Mouse (Mus musculus) ES-Bruce4 (cell line): ENCODE measurements around the gene Ccdc194. TPM values are rescaled to one million over a fixed set of nuclear protein-coding genes. Genes with fewer than 3 reads are reported as not detected.
A peak's percentile ranks its signal among the peaks of the same experiment; 100 is the strongest.

Experiments used
- H3K27ac ChIP-seq: 2 replicates; pipeline ENCODE4 v1.5.1; 2012; ENCODE audit warnings: low read length, inconsistent platforms; ENCODE audit not compliant: insufficient read depth
- H3K27me3 ChIP-seq: 2 replicates; pipeline ENCODE4 v1.6.1; 2012; ENCODE audit warnings: mild to moderate bottlenecking, low read length, inconsistent platforms; ENCODE audit not compliant: control insufficient read depth, poor library complexity, insufficient read depth, severe bottlenecking
- H3K36me3 ChIP-seq: 2 replicates; pipeline ENCODE4 v1.6.1; 2012; ENCODE audit warnings: inconsistent platforms, mild to moderate bottlenecking, low read length, moderate library complexity; ENCODE audit not compliant: control insufficient read depth, poor library complexity, insufficient read depth, severe bottlenecking
- H3K4me1 ChIP-seq: one replicate; pipeline ENCODE4 v1.8.1; 2011; ENCODE audit warnings: low read length; ENCODE audit not compliant: control insufficient read depth, insufficient read depth
- H3K4me3 ChIP-seq: 2 replicates; pipeline ENCODE4 v1.5.1; 2011; ENCODE audit warnings: low read depth, mild to moderate bottlenecking, low read length
- H3K9ac ChIP-seq: 2 replicates; pipeline ENCODE4 v1.6.1; 2012; ENCODE audit warnings: low read depth, mild to moderate bottlenecking, inconsistent platforms; ENCODE audit not compliant: poor library complexity, severe bottlenecking
- H3K9me3 ChIP-seq: replicated peaks from 2 replicates; pipeline ENCODE4 v1.6.1; 2012; ENCODE audit warnings: mild to moderate bottlenecking, low read length, inconsistent platforms; ENCODE audit not compliant: control insufficient read depth, poor library complexity, insufficient read depth, severe bottlenecking
- CTCF ChIP-seq: IDR thresholded peaks from one replicate; pipeline ENCODE4 v1.8.1; 2011; ENCODE audit warnings: low read depth, low read length
- EP300 ChIP-seq: IDR thresholded peaks from 2 replicates; pipeline ENCODE4 v1.6.1; 2011; ENCODE audit warnings: low read depth, low read length; ENCODE audit not compliant: insufficient read depth
- POLR2A ChIP-seq: IDR thresholded peaks from one replicate; pipeline ENCODE4 v1.8.1; 2011; ENCODE audit warnings: low read length; ENCODE audit not compliant: insufficient read depth
- polyA plus RNA-seq: library from polyadenylated mRNA; stranded (reverse); fragments of >200 nt; gene quantifications from 2 replicates; pipeline ENCODE4 v1.2.4, GENCODE M21; 2011; ENCODE audit warnings: low read depth; ENCODE audit not compliant: missing spikeins, insufficient read depth, insufficient read length

Ccdc194 gene
- polyA plus RNA-seq, 1 experiment = 4.9 TPM

DNA sequence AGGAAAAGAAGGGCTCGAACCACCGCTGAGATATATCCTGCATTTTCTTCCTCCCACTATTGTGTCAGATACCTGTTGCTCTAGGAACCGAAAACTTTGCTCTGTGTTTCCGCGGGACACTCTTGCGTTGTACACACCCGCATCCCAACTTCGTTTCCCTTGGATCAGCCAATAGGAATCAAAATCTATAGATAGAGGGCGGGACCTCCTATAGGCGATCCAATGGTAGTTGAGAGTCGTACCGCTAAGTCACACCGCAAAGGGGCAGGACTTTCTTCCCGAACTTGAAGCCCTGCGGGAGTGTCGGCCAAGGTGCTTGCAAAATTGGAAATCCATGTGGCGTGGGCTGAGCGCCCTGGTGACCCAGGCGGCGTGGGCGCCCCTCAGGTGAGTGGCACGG is 37.1 kb downstream of the Ccdc194 start:
- Histone ChIP-seq H3K36me3 (peaks cover 22% of the 10 kb centered on the region), H3K9ac (peak overlapping the region; percentile 91)

DNA sequence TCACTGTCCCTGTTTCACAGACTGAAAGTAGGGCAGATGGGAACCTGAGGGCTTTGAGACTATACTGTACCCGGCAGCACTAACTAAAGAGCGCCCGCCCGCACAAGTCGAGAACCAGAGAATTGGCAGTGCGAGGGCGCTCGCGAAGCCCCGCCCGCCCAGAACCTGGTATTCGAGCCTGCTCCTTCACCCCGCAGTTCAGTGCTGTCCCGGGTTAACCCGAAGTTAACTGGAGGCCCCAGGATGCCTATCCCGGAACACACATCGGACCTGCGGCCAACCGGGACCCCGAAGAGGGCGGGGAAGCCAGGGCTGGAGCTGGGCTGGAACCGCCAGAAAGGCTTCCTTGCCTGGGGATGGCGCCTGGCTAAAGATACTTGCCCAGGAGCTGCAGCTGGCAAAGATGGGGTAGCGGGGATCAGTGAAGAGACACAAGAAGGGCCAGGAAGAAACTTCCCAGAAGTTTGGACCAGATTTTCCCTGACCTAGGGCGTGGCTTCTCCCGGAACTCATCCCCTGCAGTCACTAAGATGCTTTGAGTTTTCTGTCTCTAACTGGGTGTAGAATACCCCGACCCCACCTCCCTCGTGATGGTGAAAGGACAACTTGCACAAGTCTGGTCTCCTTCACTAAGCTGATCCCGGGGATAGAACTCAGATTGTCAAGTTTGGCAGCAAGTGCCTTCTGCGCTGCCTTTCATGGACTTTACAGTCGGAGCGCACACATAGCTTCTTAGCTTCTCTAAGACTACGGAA is 37.6 kb downstream of the Ccdc194 start, which contains the start of gene Gtpbp3:
TSS of gene Gtpbp3 (plus strand) at position 413 of the 755 bp plus-strand sequence.
- Histone ChIP-seq H3K4me3 (peak within 1 kb of the TSS; percentile 88), H3K9me3 (no peaks in the 10 kb centered on the region), H3K4me1 (peaks cover 2% of the 10 kb centered on the region), H3K9ac (peak within 1 kb of the TSS; percentile 91), H3K27me3 (no peaks in the 10 kb centered on the region), H3K36me3 (peaks cover 21% of the 10 kb centered on the region), H3K27ac (peak within 1 kb of the TSS; percentile 85)
- TF ChIP-seq CTCF (no peak), POLR2A (no peak), EP300 (no peak)

More for the DNA sequence above, 37.1 kb downstream of the Ccdc194 start:
- no peaks in the 10 kb centered on the region for H3K9me3 ChIP-seq
- peak overlapping the region; percentile 85 for H3K27ac ChIP-seq
- no peak for TF ChIP-seq POLR2A
- no peak for TF ChIP-seq EP300
- TF ChIP-seq CTCF = no peak
- H3K4me1 ChIP-seq = peaks cover 2% of the 10 kb centered on the region
- H3K4me3 ChIP-seq = peak overlapping the region; percentile 88
- H3K27me3 ChIP-seq = no peaks in the 10 kb centered on the region

DNA sequence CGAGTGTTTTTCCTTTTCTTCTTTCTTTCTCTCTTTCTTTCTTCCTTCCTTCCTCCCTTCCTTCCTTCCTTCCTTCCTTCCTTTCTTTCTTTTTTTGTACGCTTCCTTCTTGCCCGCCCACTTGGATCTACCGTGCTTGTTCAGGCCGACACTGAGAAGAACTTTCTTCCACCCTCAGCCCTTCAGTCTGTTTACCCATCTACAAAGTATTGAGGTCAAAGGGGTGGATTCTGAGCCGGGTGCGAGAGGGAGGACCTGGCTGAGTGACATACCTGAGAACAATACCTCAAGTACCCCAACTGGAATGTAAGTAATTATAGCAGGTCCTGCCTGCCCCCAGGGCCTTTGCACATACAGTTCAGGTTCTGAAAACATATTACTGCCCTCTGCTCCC is 39.4 kb downstream of the Ccdc194 start:
- TF ChIP-seq CTCF = no peak
- no peak for TF ChIP-seq POLR2A
- no peak for TF ChIP-seq EP300
- H3K27ac ChIP-seq = no peak overlapping the region

DNA sequence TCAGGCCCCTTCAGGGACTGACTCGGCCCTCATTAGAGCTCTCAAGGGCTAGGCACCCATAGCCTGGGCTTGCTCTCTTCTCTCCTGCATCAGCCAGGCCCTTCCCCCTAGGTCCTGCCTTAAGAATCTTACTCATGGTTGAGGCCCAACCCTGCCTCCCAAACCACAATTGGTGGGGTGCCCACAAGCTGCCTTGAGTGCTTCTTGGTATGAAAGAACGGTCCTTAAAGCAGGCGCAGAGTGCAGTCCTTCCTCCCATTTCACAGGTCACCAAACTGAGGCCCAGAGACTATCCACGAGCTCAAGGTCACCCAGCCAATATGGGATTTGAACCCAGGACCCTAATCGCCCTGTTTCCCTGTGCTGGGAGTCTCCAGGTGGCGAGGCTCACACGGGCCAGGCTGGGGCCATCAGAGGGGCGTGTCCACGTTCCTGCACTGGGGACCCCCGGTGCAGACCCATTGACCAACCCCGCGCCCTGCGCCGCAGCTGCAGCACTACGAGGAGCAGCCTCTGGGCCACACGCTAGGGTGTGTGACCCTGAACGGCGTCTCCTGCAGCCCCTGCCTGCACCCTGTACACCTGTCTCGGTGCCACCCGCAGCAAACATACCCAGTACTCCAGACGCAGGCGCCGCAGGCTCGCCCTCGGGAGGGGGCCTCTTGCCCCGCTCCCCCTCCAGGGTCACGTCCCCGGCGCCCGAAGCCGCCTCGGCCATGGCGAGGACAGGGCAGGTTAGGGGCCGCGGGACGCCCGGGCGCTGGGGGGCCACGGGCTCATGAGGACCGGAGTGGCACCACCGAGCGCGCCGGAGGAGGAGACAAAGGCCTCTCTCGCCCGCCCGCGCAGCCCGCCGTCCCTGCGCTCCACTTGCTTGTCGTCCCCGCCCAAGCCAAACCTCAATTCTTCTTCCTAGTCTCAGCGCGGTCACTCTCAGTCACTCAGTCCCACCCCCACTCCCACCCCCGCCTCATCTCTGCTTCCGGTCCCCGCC is 40.1 kb downstream of the Ccdc194 start, which contains the start of gene Ano8:
TSS of gene Ano8 (minus strand) at position 822 of the 994 bp plus-strand sequence.
- H3K4me3 ChIP-seq = peak within 1 kb of the TSS; percentile 67
- TF ChIP-seq CTCF (no peak), POLR2A (no peak), EP300 (0 out of 2 replicates have a peak, but pooled peaks have one; percentile 6)
- no peaks in the 10 kb centered on the region for H3K27me3 ChIP-seq
- peak within 1 kb of the TSS; percentile 80 for H3K9ac ChIP-seq
- no peaks in the 10 kb centered on the region for H3K4me1 ChIP-seq
- no peak within 1 kb of the TSS for H3K27ac ChIP-seq
- H3K9me3 ChIP-seq = no peaks in the 10 kb centered on the region
- H3K36me3 ChIP-seq = peaks cover 3% of the 10 kb centered on the region

More for the DNA sequence above, 39.4 kb downstream of the Ccdc194 start:
- H3K36me3 ChIP-seq = peaks cover 6% of the 10 kb centered on the region
- no peaks in the 10 kb centered on the region for H3K9me3 ChIP-seq
- H3K9ac ChIP-seq = 0 out of 2 replicates have a peak overlapping the region, but pooled peaks have one; percentile 80
- H3K27me3 ChIP-seq = no peaks in the 10 kb centered on the region
- H3K4me3 ChIP-seq = no peak overlapping the region
- no peaks in the 10 kb centered on the region for H3K4me1 ChIP-seq

DNA sequence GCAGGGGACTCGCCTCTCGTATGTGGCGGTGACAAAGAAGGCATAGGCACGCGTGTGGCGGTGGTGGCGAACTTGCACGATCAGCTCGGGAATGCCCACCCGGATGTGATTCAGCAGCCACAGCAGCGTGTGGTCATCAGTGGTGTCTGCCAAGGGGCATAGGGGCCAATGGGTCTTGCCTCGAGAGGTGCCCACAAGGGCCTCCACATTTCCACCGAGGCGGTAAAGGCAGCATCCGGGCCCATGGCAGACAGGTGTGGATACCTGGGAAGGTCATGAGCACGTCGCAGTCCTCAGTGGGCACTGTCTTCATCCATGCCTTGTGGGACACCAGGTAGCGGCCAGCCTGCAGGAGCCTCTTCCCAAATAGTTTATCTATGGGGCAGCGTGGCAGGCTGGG is 40.8 kb downstream of the Ccdc194 start:
- peak overlapping the region; percentile 23; the same call in 1 of the 2 replicates for H3K4me3 ChIP-seq
- no peaks in the 10 kb centered on the region for H3K4me1 ChIP-seq
- no peak overlapping the region for H3K27ac ChIP-seq
- TF ChIP-seq CTCF = no peak
- TF ChIP-seq POLR2A = no peak
- TF ChIP-seq EP300 = no peak
- no peaks in the 10 kb centered on the region for H3K27me3 ChIP-seq
- H3K36me3 ChIP-seq = no peaks in the 10 kb centered on the region
- H3K9ac ChIP-seq = no peak overlapping the region
- H3K9me3 ChIP-seq = no peaks in the 10 kb centered on the region
